Mouse (Mus musculus) heart, embryonic 13.5 days (tissue): ENCODE measurements around the gene Adh7. TPM values are rescaled to one million over a fixed set of nuclear protein-coding genes. Genes with fewer than 3 reads are reported as not detected.

Experiments used
- ATAC-seq: fragments of 200-750 bp; cut with Nextera tagmentation; 2 replicates; pipeline ENCODE4 v1.8.0; 2017; ENCODE audit warnings: moderate TSS enrichment; ENCODE audit not compliant: insufficient number of reproducible peaks, low FRiP score, low TSS enrichment; ENCODE audit errors: extremely low read depth
- H3K27ac ChIP-seq: fragments of 300-500 bp; sonication (generic); replicated peaks from 2 replicates; pipeline ENCODE4 v1.5.1; 2015; ENCODE audit warnings: moderate library complexity, mild to moderate bottlenecking, inconsistent platforms
- H3K27me3 ChIP-seq: fragments of 300-500 bp; sonication (generic); replicated peaks from 2 replicates; pipeline ENCODE4 v1.6.1; 2015; ENCODE audit warnings: mild to moderate bottlenecking, inconsistent platforms
- H3K36me3 ChIP-seq: fragments of 300-500 bp; sonication (generic); 2 replicates; pipeline ENCODE4 v1.6.1; 2015; ENCODE audit warnings: mild to moderate bottlenecking, inconsistent platforms
- H3K4me1 ChIP-seq: fragments of 300-500 bp; sonication (generic); 2 replicates; pipeline ENCODE4 v1.6.1; 2015; ENCODE audit warnings: inconsistent platforms
- H3K4me2 ChIP-seq: fragments of 300-500 bp; sonication (generic); 2 replicates; pipeline ENCODE4 v1.6.1; 2015; ENCODE audit warnings: inconsistent platforms, mild to moderate bottlenecking, moderate library complexity
- H3K4me3 ChIP-seq: fragments of 300-500 bp; sonication (generic); 2 replicates; pipeline ENCODE4 v1.5.1; 2015; ENCODE audit warnings: moderate library complexity, mild to moderate bottlenecking, inconsistent platforms
- H3K9ac ChIP-seq: fragments of 300-500 bp; sonication (generic); 2 replicates; pipeline ENCODE4 v1.6.1; 2015; ENCODE audit warnings: inconsistent platforms, mild to moderate bottlenecking, moderate library complexity
- H3K9me3 ChIP-seq: fragments of 300-500 bp; sonication (generic); 2 replicates; pipeline ENCODE4 v1.6.1; 2016; ENCODE audit warnings: inconsistent platforms
- WGBS: fragments of 180-500 bp; shearing (Covaris S2); methylation state at CpG from one replicate; pipeline ENCODE4 v1.1.7; 2015; ENCODE audit warnings: mixed read lengths; 5-methylcytosine and 5-hydroxymethylcytosine counted together
- polyA plus RNA-seq: library from polyadenylated mRNA; unstranded; fragments of >200 nt; fragmentation: Nextera tagmentation; extraction: Ambion mirVana; gene quantifications from 2 replicates; pipeline ENCODE4 v1.2.1, GENCODE M21; 2015

The Adh7 gene
- 0.11 TPM in 1 of 2 replicates, not detected in the other for polyA plus RNA-seq

GRCm38 (mm10) chr3:138217631-138218264, at the start of gene Adh7:
TSS of gene Adh7 (plus strand) at chr3:138217760.
- Histone ChIP-seq H3K27me3 (no peaks in the 10 kb centered on the region), H3K4me2 (no peak within 1 kb of the TSS), H3K4me1 (no peaks in the 10 kb centered on the region), H3K27ac (no peak within 1 kb of the TSS), H3K9ac (no peak within 1 kb of the TSS), H3K36me3 (no peaks in the 10 kb centered on the region), H3K4me3 (no peak within 1 kb of the TSS), H3K9me3 (no peaks in the 10 kb centered on the region)
- 70% methylated on average over 10 of the region's 10 CpGs for WGBS
- ATAC-seq: no peak

- Histone ChIP-seq H3K27ac (no peak overlapping the region), H3K36me3 (no peaks in the 10 kb centered on the region), H3K4me3 (no peak overlapping the region), H3K9me3 (peaks cover 3% of the 10 kb centered on the region; the same call in 1 of the 2 replicates), H3K4me1 (no peaks in the 10 kb centered on the region), H3K4me2 (no peak overlapping the region), H3K9ac (no peak overlapping the region), H3K27me3 (no peaks in the 10 kb centered on the region)
- ATAC-seq: no peak
- WGBS: 70% methylated on average over 10 of the region's 10 CpGs
These were observed 44.3 kb upstream of the Adh7 start for GRCm38 (mm10) chr3:138173291-138173690.

GRCm38 (mm10) chr3:138175551-138175950, 42.0 kb upstream of the Adh7 start:
- Histone ChIP-seq H3K9ac (no peak overlapping the region), H3K36me3 (no peaks in the 10 kb centered on the region), H3K27me3 (no peaks in the 10 kb centered on the region), H3K4me1 (no peaks in the 10 kb centered on the region), H3K27ac (no peak overlapping the region), H3K4me3 (no peak overlapping the region), H3K4me2 (no peak overlapping the region), H3K9me3 (peaks cover 3% of the 10 kb centered on the region; the same call in 1 of the 2 replicates)
- ATAC-seq: no peak
- 68% methylated on average over 6 of the region's 6 CpGs for WGBS

GRCm38 (mm10) chr3:138182019-138182418, 35.5 kb upstream of the Adh7 start:
- Histone ChIP-seq H3K27me3 (no peaks in the 10 kb centered on the region), H3K9ac (no peak overlapping the region), H3K4me3 (no peak overlapping the region), H3K9me3 (no peaks in the 10 kb centered on the region), H3K4me1 (no peaks in the 10 kb centered on the region), H3K36me3 (no peaks in the 10 kb centered on the region), H3K4me2 (no peak overlapping the region), H3K27ac (no peak overlapping the region)
- 66% methylated on average over 2 of the region's 2 CpGs for WGBS
- no peak for ATAC-seq

GRCm38 (mm10) chr3:138183371-138183770, 34.2 kb upstream of the Adh7 start:
- Histone ChIP-seq H3K9me3 (no peaks in the 10 kb centered on the region), H3K4me2 (no peak overlapping the region), H3K4me3 (no peak overlapping the region), H3K27me3 (no peaks in the 10 kb centered on the region), H3K27ac (no peak overlapping the region), H3K36me3 (no peaks in the 10 kb centered on the region), H3K9ac (no peak overlapping the region), H3K4me1 (no peaks in the 10 kb centered on the region)
- 80% methylated on average over 7 of the region's 7 CpGs for WGBS
- ATAC-seq: no peak

- H3K9ac ChIP-seq: no peak overlapping the region
- H3K4me2 ChIP-seq: no peak overlapping the region
- no peaks in the 10 kb centered on the region for H3K36me3 ChIP-seq
- no peaks in the 10 kb centered on the region for H3K4me1 ChIP-seq
- H3K9me3 ChIP-seq: no peaks in the 10 kb centered on the region
- no peak for ATAC-seq
- 48% methylated on average over 4 of the region's 4 CpGs for WGBS
- no peaks in the 10 kb centered on the region for H3K27me3 ChIP-seq
- no peak overlapping the region for H3K27ac ChIP-seq
- no peak overlapping the region for H3K4me3 ChIP-seq
These were observed 32.3 kb upstream of the Adh7 start for GRCm38 (mm10) chr3:138185290-138185689.

- H3K9me3 ChIP-seq: no peaks in the 10 kb centered on the region
- no peak overlapping the region for H3K4me2 ChIP-seq
- no peaks in the 10 kb centered on the region for H3K4me1 ChIP-seq
- no peak for ATAC-seq
- H3K27me3 ChIP-seq: no peaks in the 10 kb centered on the region
- H3K9ac ChIP-seq: no peak overlapping the region
- no peak overlapping the region for H3K4me3 ChIP-seq
- H3K27ac ChIP-seq: no peak overlapping the region
- no peaks in the 10 kb centered on the region for H3K36me3 ChIP-seq
- 88% methylated on average over 26 of the region's 26 CpGs for WGBS
These were observed 31.3 kb upstream of the Adh7 start for GRCm38 (mm10) chr3:138185995-138186930.

GRCm38 (mm10) chr3:138192260-138192659, 25.3 kb upstream of the Adh7 start:
- peaks cover 1% of the 10 kb centered on the region for H3K27me3 ChIP-seq
- H3K4me2 ChIP-seq: no peak overlapping the region
- no peak overlapping the region for H3K9ac ChIP-seq
- H3K4me1 ChIP-seq: no peaks in the 10 kb centered on the region
- no peaks in the 10 kb centered on the region for H3K36me3 ChIP-seq
- WGBS: 72% methylated on average over 7 of the region's 7 CpGs
- ATAC-seq: no peak
- no peaks in the 10 kb centered on the region for H3K9me3 ChIP-seq
- no peak overlapping the region for H3K4me3 ChIP-seq
- H3K27ac ChIP-seq: no peak overlapping the region

- no peaks in the 10 kb centered on the region for H3K36me3 ChIP-seq
- no peaks in the 10 kb centered on the region for H3K9me3 ChIP-seq
- no peak within 1 kb of the TSS for H3K4me2 ChIP-seq
- H3K4me1 ChIP-seq: no peaks in the 10 kb centered on the region
- no peak for ATAC-seq
- no peak within 1 kb of the TSS for H3K27ac ChIP-seq
- peaks cover 5% of the 10 kb centered on the region for H3K27me3 ChIP-seq
- 75% methylated on average over 15 of the region's 15 CpGs for WGBS
- no peak within 1 kb of the TSS for H3K4me3 ChIP-seq
- no peak within 1 kb of the TSS for H3K9ac ChIP-seq
These were observed 23.8 kb upstream of the Adh7 start, which contains the start of gene 4930579F01Rik for GRCm38 (mm10) chr3:138193683-138194302. TSS of gene 4930579F01Rik (minus strand) at chr3:138193825.

- 83% methylated on average over 14 of the region's 14 CpGs for WGBS
- no peaks in the 10 kb centered on the region for H3K4me1 ChIP-seq
These were observed 20.5 kb upstream of the Adh7 start for GRCm38 (mm10) chr3:138197093-138197492.

GRCm38 (mm10) chr3:138197556-138197955, 20.0 kb upstream of the Adh7 start:
- H3K4me3 ChIP-seq: no peak overlapping the region
- H3K4me2 ChIP-seq: peak overlapping the region; percentile 67
- 61% methylated on average over 9 of the region's 9 CpGs for WGBS
- no peak for ATAC-seq
- no peaks in the 10 kb centered on the region for H3K4me1 ChIP-seq
- H3K9me3 ChIP-seq: no peaks in the 10 kb centered on the region
- no peak overlapping the region for H3K27ac ChIP-seq
- no peaks in the 10 kb centered on the region for H3K36me3 ChIP-seq
- no peak overlapping the region for H3K9ac ChIP-seq
- peaks cover 5% of the 10 kb centered on the region for H3K27me3 ChIP-seq

More at GRCm38 (mm10) chr3:138197093-138197492, 20.5 kb upstream of the Adh7 start:
- Histone ChIP-seq H3K4me2 (no peak overlapping the region), H3K4me3 (no peak overlapping the region), H3K27me3 (peaks cover 5% of the 10 kb centered on the region), H3K36me3 (no peaks in the 10 kb centered on the region), H3K27ac (no peak overlapping the region), H3K9ac (no peak overlapping the region), H3K9me3 (no peaks in the 10 kb centered on the region)
- no peak for ATAC-seq
